Mouse (Mus musculus): ENCODE results near the gene Nasp.

Nasp gene

GRCm38 (mm10) chr4:116553035-116553434, 74.7 kb downstream of the Nasp start:
- in situ Hi-C loops (cut with MboI; ENCODE audit: low pct_unique_long_range_greater_than_20kb in 1 of 2, low sequenced_read_pairs in 2 of 2, unreplicated experiment in 1 of 2), result no loop called here
